Mouse (Mus musculus): ENCODE results near the gene Syna. TPM values are rescaled to one million over a fixed set of nuclear protein-coding genes. Genes with fewer than 3 reads are reported as not detected.

Gene Syna
- total RNA-seq (2023) = not detected

GRCm38 (mm10) chr5:134560071-134560449 lies at the start of gene Syna:
Gene Syna (minus strand): TSS chr5:134560171.

GRCm38 (mm10) chr5:134581146-134581545 lies 21.2 kb upstream of the Syna start, which contains the start of gene Rfc2:
Gene Rfc2 (plus strand): TSS chr5:134581366.

GRCm38 (mm10) chr5:134552110-134552972 lies 7.6 kb downstream of the Syna start, which contains the start of gene Clip2:
Gene Clip2 (minus strand): TSS chr5:134552434.

Other genes starting within 250 kb of the Syna start
- 180 TPM for gene Gtf2i, start 245.4 kb downstream of the Syna start, total RNA-seq (2023)
- 20.6 TPM for gene Gtf2ird1, start 103.5 kb downstream of the Syna start, total RNA-seq (2023)
- gene Clip2, start 7.7 kb downstream of the Syna start, total RNA-seq (2023) = 5.5 TPM
- gene Rfc2, start 21.2 kb upstream of the Syna start, total RNA-seq (2023) = 78.6 TPM
- 32.0 TPM for gene Lat2, start 54.9 kb upstream of the Syna start, total RNA-seq (2023)
- 286 TPM for gene Eif4h, start 79.3 kb upstream of the Syna start, total RNA-seq (2023)
- 15.0 TPM for gene Limk1, start 128.4 kb upstream of the Syna start, total RNA-seq (2023)
- gene Eln, start 187.2 kb upstream of the Syna start, total RNA-seq (2023) = not detected